Mouse (Mus musculus): ENCODE results near the gene Gm49322.

The Gm49322 gene

DNA sequence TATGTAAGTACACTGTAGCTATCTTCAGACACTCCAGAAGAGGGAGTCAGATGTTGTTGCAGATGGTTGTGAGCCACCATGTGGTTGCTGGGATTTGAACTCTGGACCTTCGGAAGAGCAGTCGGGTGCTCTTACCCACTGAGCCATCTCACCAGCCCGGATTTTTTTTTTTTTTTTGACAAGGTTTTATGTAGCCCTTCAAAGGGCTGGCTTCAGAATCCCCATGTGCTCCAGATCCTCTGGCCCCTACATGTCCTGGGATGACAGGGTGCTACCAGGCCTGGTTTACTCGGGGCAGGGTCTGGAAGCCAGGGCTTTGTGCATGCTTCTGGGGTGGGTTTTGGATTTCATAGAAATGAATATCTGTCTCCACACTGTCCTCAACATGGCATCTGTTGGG lies at the start of gene Gm49322:
TSS of gene Gm49322 (plus strand) at position 301 of the 400 bp plus-strand sequence.
- 80% methylated on average over 4 of the region's 4 CpGs for WGBS

DNA sequence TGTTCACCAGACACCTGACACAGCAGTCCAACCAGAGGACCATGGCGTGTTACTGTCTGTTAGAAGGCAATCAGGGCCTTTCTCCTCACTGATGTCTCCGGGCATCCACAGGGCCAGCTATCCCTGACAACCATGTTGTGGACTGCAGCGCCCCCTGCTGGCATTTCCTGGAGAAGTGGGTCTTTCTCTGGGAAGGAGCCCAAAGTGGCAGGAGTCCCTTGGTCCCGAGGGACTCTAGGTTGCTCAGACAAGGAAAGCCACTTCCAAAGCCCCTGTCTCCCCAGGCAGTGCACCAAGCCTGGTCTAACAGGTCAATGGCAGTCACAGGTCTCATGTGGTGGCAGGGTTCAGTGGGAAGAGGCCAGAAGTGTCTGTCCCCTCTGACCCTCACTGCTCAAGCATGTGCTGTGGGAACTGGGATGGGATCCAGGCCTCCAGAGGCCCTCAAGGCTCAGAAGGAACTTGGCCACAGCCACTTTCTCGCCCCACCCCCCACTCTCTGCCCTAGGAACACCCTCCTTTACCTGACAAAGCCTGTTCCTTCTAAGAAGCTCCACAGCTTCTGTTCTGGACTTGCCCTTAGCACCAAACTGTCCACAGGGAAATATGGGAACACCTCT lies 48.4 kb upstream of the Gm49322 start:
- WGBS, result 30% methylated on average over 5 of the region's 5 CpGs

DNA sequence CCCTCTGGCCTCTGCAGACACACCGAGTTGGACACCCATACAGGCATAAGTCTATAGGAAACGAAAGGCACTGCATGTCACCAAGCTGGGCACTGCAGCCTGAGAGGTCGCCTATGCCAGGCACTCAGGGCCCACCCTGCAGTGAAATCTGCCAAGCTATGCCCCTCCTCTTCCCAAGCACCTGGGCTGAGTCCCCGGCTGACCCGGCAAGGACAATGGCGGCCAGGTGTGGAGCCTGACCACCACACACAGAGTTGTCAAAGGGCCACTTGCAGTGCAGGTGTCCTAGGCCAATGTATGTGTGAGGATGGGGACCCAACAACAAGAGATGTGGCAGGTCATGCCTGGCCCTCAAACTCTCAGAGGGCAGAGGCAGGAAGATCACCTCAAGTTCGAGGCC lies 46.4 kb upstream of the Gm49322 start:
- WGBS, result 90% methylated on average over 7 of the region's 7 CpGs

DNA sequence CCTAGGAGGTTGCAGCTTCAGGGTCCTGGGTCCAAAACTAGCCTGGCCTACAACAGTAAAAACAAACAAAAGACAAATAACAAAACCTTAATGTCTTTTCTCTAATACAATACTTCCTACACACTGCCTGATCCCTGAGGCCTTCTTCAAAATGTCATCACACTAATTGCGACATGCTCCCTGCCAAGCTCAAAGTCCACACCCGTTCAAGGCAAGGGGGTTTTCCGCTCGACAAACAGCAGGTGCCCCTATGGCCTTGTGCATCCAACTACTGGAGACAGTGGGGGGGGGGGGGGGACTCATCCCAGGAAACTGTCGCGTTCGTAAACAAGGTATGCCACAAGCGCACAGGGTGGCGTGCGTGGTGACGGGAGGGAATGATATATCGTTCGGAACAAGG lies 45.2 kb upstream of the Gm49322 start:
- WGBS, result under 1% methylated on average over 13 of the region's 13 CpGs

DNA sequence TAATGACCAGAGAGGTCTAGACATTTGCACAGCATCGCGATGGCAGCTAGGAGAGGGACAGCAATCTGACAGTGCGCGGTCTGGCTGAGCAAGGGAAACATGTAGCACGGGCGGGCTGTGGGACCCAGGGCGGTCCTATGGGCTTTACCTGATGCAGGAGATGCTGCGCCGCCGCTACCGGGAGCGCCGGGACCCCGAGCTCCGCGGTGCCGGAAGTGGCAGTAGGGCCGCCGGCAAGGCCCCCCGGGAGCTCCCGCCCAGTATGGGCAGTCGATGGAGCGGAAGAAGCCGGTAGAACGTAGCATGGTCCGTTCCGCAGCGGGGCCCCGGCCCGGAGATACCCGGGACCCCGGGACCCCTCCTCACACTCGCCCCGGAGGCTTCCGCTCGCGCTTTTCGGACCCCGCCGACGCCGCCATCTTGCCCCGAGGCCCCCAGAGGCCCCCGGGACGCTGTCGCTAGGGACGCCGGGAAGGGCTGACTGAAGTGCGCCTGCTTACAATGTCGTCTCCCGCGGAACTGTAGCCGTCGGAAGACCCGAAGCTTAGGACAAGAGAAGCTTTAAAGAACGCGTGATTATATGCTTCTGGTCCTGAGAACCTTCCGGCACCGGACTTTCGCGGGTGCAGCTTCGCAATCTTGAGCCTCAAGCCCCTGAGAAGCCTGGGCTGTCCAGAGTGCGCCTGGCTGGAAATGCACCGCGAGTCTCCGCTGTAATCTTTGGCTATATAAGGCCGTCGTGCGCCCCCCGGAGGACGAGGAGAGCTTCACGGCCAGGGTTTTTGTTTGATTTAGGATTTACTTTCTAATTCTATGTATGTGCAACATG lies 44.5 kb upstream of the Gm49322 start, which contains the start of gene Rexo1:
TSS of gene Rexo1 (minus strand) at position 445 of the 829 bp plus-strand sequence.
- under 1% methylated on average over 69 of the region's 72 CpGs for WGBS

DNA sequence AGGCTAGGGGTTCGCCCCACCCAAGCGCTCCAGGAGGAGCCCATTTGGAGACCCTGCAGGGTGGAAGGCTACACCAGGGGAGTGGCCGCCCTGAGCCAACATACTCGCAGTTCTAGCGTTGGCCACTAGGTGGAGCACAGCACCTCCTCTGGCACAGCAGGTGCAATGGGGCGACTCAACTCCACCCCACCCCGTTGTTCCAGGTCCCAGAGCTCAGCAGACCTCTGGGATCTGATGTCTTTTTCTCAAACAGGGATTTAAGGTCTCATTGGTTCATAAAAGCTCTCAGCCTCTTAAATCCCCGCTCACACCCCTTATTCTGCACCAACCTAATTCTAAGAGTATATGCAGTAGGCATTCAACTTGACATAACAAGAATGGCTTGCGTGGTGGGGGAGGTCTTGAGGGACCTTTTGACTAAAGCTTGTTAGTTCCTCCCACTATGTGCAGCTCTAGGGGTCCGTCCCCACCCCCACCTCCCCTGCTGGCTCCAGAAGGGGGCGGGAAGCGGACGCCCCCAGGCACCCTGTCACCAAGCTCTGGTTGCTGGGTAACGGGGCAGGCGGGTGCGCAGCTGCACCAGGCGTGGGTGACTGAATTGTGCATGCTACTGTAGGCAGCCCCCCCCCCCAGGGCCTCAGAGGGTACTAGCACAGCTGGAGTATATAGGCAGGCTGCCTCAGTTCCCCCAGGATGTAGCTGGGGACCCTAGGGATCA lies 39.3 kb upstream of the Gm49322 start:
- 14% methylated on average over 17 of the region's 17 CpGs for WGBS

DNA sequence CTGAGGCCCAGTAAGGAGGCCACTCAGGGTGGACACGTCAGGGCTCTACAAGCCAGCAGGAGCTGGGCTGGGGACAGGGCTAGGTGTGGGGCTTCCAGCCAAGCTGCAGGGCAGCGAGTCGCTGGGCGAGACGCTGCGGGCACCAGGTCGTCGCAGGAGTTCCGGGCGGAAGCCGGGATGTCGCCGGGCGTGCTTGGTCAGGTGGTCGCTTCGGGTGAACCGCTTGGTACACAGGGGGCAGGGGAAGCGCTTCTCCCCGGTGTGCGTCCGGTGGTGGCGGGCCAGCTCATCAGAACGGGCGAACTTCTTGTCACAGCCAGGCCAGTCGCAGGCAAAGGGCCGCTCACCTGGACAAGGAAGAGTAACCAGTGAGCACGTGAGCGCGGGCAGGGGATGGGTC lies 36.9 kb upstream of the Gm49322 start:
- 97% methylated on average over 29 of the region's 29 CpGs for WGBS

DNA sequence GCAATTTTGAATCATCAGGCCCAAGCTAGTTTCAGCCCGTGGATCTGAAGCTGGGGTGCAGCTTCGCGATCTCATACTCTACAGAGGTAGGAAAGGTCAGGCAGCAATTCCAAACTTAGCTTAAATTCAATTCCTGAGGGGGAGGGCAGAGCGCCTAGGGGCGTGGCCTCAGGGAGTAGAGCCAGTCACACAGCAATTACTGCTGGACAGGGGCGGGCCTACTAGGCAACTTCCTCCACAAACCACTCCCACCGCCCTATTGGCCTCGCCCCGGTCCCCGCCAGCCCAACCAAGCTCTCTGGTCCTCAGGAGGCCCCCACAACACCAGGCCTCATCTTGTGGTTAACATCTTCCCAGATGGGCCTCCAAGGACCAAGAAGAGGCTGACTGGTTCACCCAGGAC lies 36.2 kb upstream of the Gm49322 start:
- WGBS, result 53% methylated on average over 10 of the region's 10 CpGs

DNA sequence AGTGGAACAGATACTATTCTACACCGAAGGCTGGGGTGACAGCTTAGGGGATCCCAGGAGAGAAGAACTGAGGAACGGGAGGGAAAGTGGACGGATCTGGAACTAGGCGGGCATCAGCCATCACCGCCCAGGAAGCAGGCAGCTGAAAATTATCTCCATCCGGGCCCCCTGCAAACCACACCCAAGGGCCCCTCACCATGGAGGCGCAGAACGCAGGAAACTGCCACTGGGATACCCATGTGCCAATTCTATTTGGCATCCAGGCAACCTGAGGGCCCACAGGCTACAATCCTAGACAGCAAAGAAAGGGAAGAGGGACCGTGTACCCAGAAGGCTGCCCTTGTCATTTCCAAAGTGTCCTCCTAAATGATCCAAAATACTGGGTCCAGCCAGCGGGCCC lies 35.4 kb upstream of the Gm49322 start:
- 88% methylated on average over 10 of the region's 10 CpGs for WGBS

DNA sequence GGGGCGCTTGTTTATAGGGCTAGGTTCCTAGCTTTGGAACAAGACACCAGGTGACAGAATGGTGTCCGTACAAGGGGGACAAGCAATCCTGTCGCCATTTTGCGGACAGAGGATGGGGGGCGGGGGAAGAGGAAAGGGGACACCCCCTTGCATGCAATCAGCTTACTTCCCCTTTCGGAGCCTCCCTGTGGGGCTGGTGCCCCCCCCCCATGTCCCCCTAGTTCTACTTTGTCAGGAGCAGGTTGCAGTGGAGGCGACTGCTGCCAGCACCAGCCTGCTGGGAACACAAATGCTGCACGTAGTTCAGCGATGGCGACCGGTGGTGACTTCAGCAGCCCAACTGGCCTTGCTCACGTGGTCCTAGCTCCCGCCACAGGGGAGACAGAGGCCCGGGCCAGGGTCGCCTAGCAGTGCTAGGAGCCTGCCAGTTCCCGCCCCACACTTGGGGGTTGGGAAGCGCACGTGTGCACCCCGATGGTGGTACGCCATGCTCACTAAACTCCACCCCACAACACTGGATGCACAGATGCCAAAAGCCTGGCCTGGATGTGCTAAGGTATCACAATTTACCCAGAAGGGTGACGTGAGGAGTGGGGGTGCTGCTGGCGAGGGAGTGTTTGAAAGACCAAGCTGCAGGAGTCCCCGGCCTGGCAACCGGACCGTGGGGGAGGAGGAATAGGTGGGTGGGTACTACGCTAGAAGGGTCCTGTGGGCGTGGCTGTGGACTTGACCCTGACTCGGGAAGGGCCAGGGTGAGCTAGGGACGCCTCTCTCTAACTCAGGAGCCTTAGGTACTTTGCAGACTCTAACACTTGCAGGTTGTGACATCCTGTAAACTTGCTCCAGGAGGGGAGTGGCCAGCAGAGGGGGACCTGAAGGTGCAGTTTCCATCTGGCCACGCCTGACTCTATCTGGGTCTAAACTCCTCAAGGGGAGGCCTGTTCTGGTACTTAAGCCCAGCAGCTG lies 34.7 kb upstream of the Gm49322 start:
- WGBS, result 31% methylated on average over 30 of the region's 30 CpGs

DNA sequence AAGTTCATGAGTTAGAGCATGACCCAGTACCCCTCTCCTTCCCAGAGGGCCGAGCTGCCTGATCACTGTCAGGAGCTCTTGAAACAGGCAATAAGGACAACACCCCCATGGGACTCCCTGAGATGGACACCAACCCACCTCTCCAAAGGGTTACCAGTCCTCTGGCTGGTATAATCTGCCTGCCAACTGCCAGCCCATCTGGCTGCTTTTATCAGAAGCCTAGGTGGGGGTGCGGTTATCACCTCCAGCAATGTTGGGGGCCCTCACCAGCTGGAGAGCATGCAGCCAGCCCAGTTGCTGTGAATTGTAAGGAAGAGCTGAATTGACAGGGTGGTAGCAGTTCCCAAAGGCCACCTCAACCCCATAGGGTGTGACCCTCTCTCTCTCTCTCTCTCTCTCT lies 33.3 kb upstream of the Gm49322 start:
- WGBS, result 70% methylated on average over 2 of the region's 2 CpGs

DNA sequence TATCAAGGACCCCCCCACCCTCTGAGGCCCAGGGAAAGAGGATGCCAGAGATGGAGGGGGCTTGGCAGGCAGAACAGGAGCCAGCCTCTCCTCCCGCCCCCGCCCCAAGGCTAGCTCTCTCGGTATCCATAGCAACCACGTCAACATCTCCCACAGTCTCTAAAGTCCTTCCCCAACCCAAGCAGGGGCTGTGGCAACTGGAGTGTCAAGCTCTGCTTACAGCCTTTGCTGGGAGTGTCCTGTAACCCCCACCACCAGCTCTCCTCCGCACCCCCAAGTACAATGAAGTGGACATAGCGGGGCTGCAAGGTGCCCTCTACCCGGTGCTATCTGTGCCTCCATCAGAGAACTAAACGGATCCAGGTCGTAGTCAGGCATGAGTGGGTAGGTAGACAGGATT lies 31.9 kb upstream of the Gm49322 start:
- 44% methylated on average over 9 of the region's 9 CpGs for WGBS

DNA sequence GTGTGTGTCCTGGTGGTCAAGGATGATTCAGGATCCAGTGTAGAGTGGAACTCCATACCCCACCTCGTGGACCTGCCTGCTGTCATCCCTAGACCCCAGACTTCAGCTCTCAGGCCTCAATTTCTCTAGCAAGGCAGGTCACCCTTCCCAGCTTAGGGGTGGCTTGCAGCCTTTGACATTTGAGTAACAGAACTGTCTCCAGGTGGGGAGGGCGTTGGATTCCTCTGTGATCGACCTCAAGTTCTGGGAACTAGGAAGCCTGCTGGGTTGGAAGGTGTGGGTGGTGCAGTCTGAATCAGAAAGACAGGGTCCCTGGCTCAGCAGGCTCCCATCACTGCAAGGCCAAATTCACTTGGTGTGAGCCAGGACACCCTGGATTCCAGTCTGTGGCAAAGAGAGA lies 30.9 kb upstream of the Gm49322 start:
- WGBS, result 54% methylated on average over 3 of the region's 3 CpGs

DNA sequence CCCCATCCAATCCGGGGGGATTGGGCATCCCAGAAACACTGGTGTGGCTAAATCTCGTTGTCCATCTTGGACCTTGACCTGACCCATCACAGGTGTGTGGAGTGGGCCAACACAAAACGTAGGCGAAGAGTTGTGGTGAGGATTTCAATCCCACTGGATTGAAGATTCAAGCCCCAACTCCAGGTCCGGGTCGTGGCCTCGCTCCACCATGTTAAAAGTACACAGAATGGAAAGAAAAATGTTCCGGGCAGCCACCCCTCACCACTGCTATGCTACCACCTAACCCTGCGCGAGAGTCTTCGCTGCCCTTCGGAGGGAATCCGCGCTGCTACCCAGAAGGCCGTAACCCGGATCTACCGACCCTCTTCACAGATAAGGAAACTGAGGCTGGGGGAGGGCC lies 29.9 kb upstream of the Gm49322 start:
- WGBS, result 15% methylated on average over 17 of the region's 17 CpGs

DNA sequence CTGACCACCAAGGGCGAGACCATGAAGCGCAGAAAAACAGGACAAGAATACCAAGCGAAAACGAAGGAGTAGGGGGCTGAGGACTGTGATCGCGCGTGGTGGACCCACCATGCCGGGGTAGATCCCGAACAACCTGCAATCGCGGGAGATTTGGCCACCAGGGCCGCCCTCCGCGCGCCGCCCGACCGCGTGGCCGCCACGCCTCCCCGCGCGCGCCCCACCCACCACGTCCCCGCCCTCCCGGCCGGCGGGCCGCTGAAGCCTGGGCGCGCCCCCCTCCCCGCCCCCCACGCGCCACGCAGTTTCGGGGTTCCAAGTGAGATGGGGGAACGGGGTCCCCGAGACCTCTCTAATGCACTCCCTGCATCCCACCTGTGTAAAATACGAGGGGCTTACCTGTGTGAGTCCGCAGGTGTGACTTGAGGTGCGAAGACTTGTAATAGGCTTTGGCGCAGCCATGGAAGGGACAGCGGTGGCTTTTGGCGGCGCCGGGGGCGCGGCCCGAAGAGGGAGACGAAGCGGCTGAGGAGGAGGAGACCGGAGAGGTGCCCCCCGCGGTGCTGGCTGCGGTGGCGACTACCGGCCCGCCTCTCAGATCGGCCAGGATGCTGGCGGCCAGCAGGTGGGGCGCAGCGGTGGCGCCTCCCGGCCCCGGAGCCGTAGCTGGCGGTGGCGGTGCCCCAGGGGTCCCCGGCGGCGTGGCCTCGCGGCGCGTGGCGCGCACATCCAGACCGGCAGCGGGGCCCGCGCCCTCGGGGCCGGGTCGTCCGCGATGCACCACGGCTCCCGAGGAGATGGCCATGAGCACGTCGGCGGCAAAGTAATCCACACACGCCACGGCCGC lies 29.2 kb upstream of the Gm49322 start:
- under 1% methylated on average over 88 of the region's 96 CpGs for WGBS

DNA sequence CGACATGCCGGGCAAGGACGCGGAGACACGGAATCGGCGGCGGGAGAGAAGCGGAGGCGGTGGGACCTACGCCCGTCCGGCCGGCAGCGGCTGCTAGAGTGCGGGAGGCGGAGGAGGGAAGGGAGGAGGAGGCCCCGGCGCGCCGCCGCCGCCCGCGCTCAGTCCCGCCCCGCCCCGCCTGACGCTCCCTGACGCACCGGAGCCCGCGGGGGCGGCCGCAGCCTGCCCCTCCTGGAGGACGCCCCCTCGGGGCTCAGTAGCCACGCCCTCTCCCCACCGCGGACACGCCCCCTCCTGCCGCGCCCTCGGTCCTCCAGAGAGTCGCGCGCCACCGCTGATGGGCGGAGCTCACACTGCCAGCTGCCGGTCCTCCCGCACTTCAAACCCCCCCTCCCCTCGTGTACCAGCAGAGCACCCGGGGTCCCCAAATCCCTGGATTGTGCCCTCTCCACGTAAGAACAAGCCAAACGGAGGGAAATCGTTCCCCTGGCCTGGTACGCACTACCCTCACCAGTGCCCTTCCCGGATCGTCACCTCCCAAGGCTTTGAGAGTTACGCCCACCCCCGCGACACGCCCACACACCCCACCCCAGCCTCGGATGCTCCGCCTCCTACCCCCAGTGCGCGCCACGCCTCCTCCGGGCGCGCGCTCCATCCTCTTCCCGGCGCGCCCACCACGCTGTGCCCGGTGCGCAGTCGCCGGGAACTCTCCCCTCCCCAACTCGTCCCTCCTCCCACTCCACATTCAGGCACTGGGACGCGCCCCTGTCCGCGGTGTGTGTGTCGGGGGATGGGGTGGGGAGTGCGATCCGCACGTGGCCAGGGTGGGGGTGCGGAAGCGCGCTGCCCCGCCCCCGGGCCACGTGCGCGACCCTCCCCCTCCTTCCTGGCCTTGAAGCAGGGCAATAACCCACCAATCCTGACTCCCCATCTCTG lies 28.4 kb upstream of the Gm49322 start, which contains the start of gene Klf16:
TSS of gene Klf16 (minus strand) at position 127 of the 936 bp plus-strand sequence.
- WGBS, result under 1% methylated on average over 89 of the region's 97 CpGs

DNA sequence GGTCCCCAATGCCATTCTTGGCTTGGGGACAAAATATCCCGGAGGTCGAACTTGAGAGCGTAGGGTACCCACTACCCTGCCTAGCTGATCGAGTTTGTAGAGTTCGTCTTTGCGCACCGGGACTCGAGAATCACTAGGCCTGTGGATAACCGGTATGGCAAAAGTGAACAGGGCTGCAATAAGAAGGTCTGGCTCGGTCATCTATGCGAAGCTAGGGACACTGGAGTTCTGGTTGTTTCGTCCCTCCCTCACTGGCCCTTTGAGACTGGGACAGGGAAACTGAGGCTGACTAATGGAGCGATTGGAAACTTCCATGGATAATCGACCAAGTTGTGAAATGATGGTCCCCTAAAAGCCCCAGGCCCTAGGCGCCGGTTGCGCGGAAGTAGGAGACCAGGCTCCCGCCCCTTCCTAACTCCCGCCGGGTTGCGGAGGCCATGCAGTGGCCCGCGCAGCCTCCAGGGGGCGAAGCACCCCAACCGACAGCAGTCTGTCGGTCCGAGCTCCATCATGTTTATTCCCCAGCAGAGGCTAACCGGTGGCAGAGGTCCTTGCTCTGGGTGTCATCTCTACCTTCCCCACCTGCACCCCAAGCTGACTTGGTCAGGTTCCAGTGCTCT lies 27.6 kb upstream of the Gm49322 start:
- 2% methylated on average over 29 of the region's 29 CpGs for WGBS

DNA sequence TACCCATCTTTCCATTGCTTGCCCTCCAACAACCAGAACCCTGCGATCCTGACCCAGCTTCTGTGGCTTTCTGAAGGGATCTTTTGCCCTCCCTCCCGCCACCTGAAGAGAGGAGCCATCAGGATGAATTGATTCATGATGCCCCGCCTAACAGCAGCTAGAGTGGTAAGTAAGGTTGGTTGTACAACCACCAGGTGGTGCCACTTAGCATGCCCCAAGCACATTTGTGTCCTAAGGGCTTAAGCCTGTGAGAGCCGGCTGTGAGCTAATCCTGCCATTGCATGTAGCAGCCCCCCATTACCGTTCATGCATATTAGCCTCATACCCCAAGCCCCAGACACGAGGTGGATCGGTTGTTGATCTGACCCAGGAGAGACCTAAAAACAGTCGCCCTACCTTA lies 26.9 kb upstream of the Gm49322 start:
- whole genome bisulfite sequencing, result 8% methylated on average over 8 of the region's 8 CpGs

DNA sequence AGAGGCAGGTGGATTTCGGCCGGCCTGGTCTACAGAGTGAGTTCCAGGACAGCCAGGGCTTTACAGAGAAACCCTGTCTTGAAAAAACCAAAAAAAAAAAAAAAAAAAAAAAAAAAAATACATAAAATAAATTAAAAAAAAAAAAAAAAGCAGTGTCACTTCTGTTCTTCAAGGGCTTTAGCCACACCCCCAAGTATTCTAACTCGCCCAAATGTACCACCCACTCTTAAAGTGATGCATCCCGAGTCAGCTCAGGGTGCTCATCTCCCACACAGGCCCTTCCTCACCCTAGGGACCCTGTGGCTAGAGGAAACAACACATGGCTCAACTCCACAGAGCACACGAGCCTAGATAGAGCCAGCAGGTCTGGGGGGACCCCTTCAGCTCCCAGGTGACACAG lies 22.8 kb upstream of the Gm49322 start:
- WGBS, result 68% methylated on average over 5 of the region's 5 CpGs
